Mouse (Mus musculus): Measurements from ENCODE around the gene Ttc19. TPM values are rescaled to one million over a fixed set of nuclear protein-coding genes. Genes with fewer than 3 reads are reported as not detected.
"Not testable (repeated sequence)": the region's sequence is repeated elsewhere in the genome, so short reads cannot be mapped to it uniquely, and the experiment has no call there.

The Ttc19 gene
- total and polyA plus RNA-seq, 3 experiments = 4.2 to 33.9 (median 16.2) TPM

GRCm38 (mm10) chr11:62369924-62370323, 88.7 kb downstream of the Ttc19 start:
- Histone ChIP-seq H3K4me3 (ENCODE audit: low read depth, low read length) (no peak overlapping the region), H3K27me3 (ENCODE audit: insufficient read depth, low read length) (no peaks in the 10 kb centered on the region), H3K36me3 (replicated peaks) (peaks cover 81% of the 10 kb centered on the region), H3K9me3 (replicated peaks) (no peaks in the 10 kb centered on the region), H3K4me1 (ENCODE audit: insufficient read depth, low read depth, low read length) (peaks cover 16% of the 10 kb centered on the region)
- TF ChIP-seq TAL1 (conservative IDR thresholded peaks at IDR 0.05; ENCODE audit: low read depth, low read length) (no peak), GATA1 (IDR thresholded peaks at IDR 0.05; ENCODE audit: borderline replicate concordance, low read length) (no peak), POLR2AphosphoS5 (IDR thresholded peaks at IDR 0.05; ENCODE audit: insufficient replicate concordance, low read depth, low read length) (no peak), CTCF (IDR thresholded peaks at IDR 0.05; ENCODE audit: low read depth, low read length) (no peak), GATA2 (IDR thresholded peaks at IDR 0.05; ENCODE audit: borderline replicate concordance, low read depth, low read length) (no peak)
- DNase-seq (ENCODE audit: low spot score) (no peak), ATAC-seq (ENCODE audit: extremely low read depth, insufficient number of reproducible peaks, low FRiP score, poor library complexity, severe bottlenecking) (no peak)

- Histone ChIP-seq H3K4me3 (ENCODE audit: low read depth, low read length) (no peak overlapping the region), H3K4me1 (ENCODE audit: insufficient read depth, low read depth, low read length) (peaks cover 15% of the 10 kb centered on the region), H3K27me3 (ENCODE audit: insufficient read depth, low read length) (no peaks in the 10 kb centered on the region), H3K36me3 (replicated peaks) (peaks cover 75% of the 10 kb centered on the region), H3K9me3 (replicated peaks) (no peaks in the 10 kb centered on the region)
- DNase-seq (ENCODE audit: low spot score) = no peak
- no peak for ATAC-seq (ENCODE audit: extremely low read depth, insufficient number of reproducible peaks, low FRiP score, poor library complexity, severe bottlenecking)
- TF ChIP-seq TAL1 (conservative IDR thresholded peaks at IDR 0.05; ENCODE audit: low read depth, low read length) (no peak), GATA1 (IDR thresholded peaks at IDR 0.05; ENCODE audit: borderline replicate concordance, low read length) (no peak), POLR2AphosphoS5 (IDR thresholded peaks at IDR 0.05; ENCODE audit: insufficient replicate concordance, low read depth, low read length) (no peak), CTCF (IDR thresholded peaks at IDR 0.05; ENCODE audit: low read depth, low read length) (no peak), GATA2 (IDR thresholded peaks at IDR 0.05; ENCODE audit: borderline replicate concordance, low read depth, low read length) (no peak)
Measured at GRCm38 (mm10) chr11:62371776-62372175, 90.5 kb downstream of the Ttc19 start.

GRCm38 (mm10) chr11:62377202-62377851, 96.1 kb downstream of the Ttc19 start:
- not testable (repeated sequence) for DNase-seq (ENCODE audit: low spot score); H3K9me3 ChIP-seq (replicated peaks); ATAC-seq (ENCODE audit: extremely low read depth, insufficient number of reproducible peaks, low FRiP score, poor library complexity, severe bottlenecking); H3K4me1 ChIP-seq (ENCODE audit: insufficient read depth, low read depth, low read length); H3K4me3 ChIP-seq (ENCODE audit: low read depth, low read length); H3K27me3 ChIP-seq (ENCODE audit: insufficient read depth, low read length)
- H3K36me3 ChIP-seq (replicated peaks) = peaks cover 71% of the 10 kb centered on the region

Other genes starting within 250 kb of the Ttc19 start
- not detected in 2 replicates for gene Adora2b, start 32.5 kb upstream of the Ttc19 start, total RNA-seq (2014; fragmentation: Nextera tagmentation)
- gene Adora2b, start 32.5 kb upstream of the Ttc19 start, total RNA-seq (2017) = 0.16 and 0.29 TPM in 2 replicates
- 0.03 and 0.04 TPM in 2 replicates for gene Adora2b, start 32.5 kb upstream of the Ttc19 start, polyA plus RNA-seq (2012)
- gene Zswim7, start 98 bp upstream of the Ttc19 start, total RNA-seq (2014; fragmentation: Nextera tagmentation) = 12.8 and 13.8 TPM in 2 replicates
- gene Zswim7, start 98 bp upstream of the Ttc19 start, total RNA-seq (2017) = 15.3 and 21.5 TPM in 2 replicates
- gene Zswim7, start 98 bp upstream of the Ttc19 start, polyA plus RNA-seq (2012) = 3.4 and 4.5 TPM in 2 replicates
- gene Pigl, start 177.0 kb downstream of the Ttc19 start, total RNA-seq (2014; fragmentation: Nextera tagmentation) = 32.9 TPM in 2 replicates
- gene Pigl, start 177.0 kb downstream of the Ttc19 start, total RNA-seq (2017) = 4.8 and 5.3 TPM in 2 replicates
- gene Pigl, start 177.0 kb downstream of the Ttc19 start, polyA plus RNA-seq (2012) = 2.8 and 2.9 TPM in 2 replicates
- 629 and 697 TPM in 2 replicates for gene Ncor1, start 177.1 kb downstream of the Ttc19 start, total RNA-seq (2014; fragmentation: Nextera tagmentation)
- gene Ncor1, start 177.1 kb downstream of the Ttc19 start, total RNA-seq (2017) = 167 and 214 TPM in 2 replicates
- 69.9 and 77.2 TPM in 2 replicates for gene Ncor1, start 177.1 kb downstream of the Ttc19 start, polyA plus RNA-seq (2012)

All from G1E (cell line).